Mouse (Mus musculus) forebrain, postnatal 0 days (tissue): ENCODE measurements at regions not wholly inside any gene's neighbourhood (a gene's known extent, or its start where the extent isn't known, plus 50 kb on each side); places are given as distances from the start of the nearest gene placed in this dataset.

ENCODE experiments used
- ATAC-seq: fragments of 200-750 bp; cut with Nextera tagmentation; 2 replicates; pipeline ENCODE4 v1.8.0; 2017; ENCODE audit warnings: mild to moderate bottlenecking, moderate library complexity
- DNase-seq: peaks from one replicate; pipeline ENCODE4 v3.0.0-alpha.2; 2015
- H3K27ac ChIP-seq: fragments of 300-500 bp; sonication (generic); 2 replicates; pipeline ENCODE4 v1.5.1; 2014; ENCODE audit warnings: low read depth, mild to moderate bottlenecking, antibody characterized with exemption, low read length, moderate library complexity, mixed read lengths
- H3K27me3 ChIP-seq: fragments of 300-500 bp; sonication (generic); 2 replicates; pipeline ENCODE4 v1.6.1; 2014; ENCODE audit warnings: mild to moderate bottlenecking, low read length, mixed read lengths; ENCODE audit not compliant: insufficient read depth
- H3K36me3 ChIP-seq: fragments of 300-500 bp; sonication (generic); 2 replicates; pipeline ENCODE4 v1.6.1; 2014; ENCODE audit warnings: mild to moderate bottlenecking, moderate library complexity; ENCODE audit not compliant: insufficient read depth
- H3K4me1 ChIP-seq: fragments of 300-500 bp; sonication (generic); 2 replicates; pipeline ENCODE4 v1.6.1; 2014; ENCODE audit warnings: antibody characterized with exemption; ENCODE audit not compliant: insufficient read depth
- H3K4me2 ChIP-seq: fragments of 300-500 bp; sonication (generic); 2 replicates; pipeline ENCODE4 v1.6.1; 2014; ENCODE audit warnings: low read depth, mild to moderate bottlenecking, moderate library complexity
- H3K4me3 ChIP-seq: fragments of 300-500 bp; sonication (generic); 2 replicates; pipeline ENCODE4 v1.5.1; 2014; ENCODE audit warnings: low read depth, low read length, mixed read lengths
- H3K9ac ChIP-seq: fragments of 300-500 bp; sonication (generic); 2 replicates; pipeline ENCODE4 v1.6.1; 2014; ENCODE audit warnings: mild to moderate bottlenecking
- H3K9me3 ChIP-seq: fragments of 300-500 bp; sonication (generic); 2 replicates; pipeline ENCODE4 v1.6.1; 2016; ENCODE audit warnings: low read length
- CTCF ChIP-seq: sonication (generic); IDR thresholded peaks from 2 replicates; pipeline ENCODE4 v1.5.1; 2016; ENCODE audit warnings: antibody characterized with exemption, control low read depth, low read depth
- WGBS: fragments of 180-500 bp; shearing (Covaris S2); extraction: QIAGEN DNeasy Blood & Tissue Kit; methylation state at CpG from one replicate; pipeline ENCODE4 v1.1.7; 2014; 5-methylcytosine and 5-hydroxymethylcytosine counted together

- DNase-seq (peak; percentile 38), ATAC-seq (peak; percentile 69; the same call in 1 of the 2 replicates)
Observed at GRCm38 (mm10) chr12:93415791-93416190, 1566.8 kb upstream of the Sel1l start.

GRCm38 (mm10) chr12:93385578-93385977, 1536.6 kb upstream of the Sel1l start:
- Histone ChIP-seq H3K27me3 (no peaks in the 10 kb centered on the region), H3K36me3 (no peaks in the 10 kb centered on the region), H3K4me3 (no peak overlapping the region), H3K4me1 (no peaks in the 10 kb centered on the region), H3K27ac (no peak overlapping the region), H3K9me3 (no peaks in the 10 kb centered on the region), H3K4me2 (no peak overlapping the region), H3K9ac (no peak overlapping the region)
- ATAC-seq (no peak), DNase-seq (no peak)
- 50% methylated on average over 2 of the region's 2 CpGs for WGBS
- TF ChIP-seq CTCF: no peak

More at GRCm38 (mm10) chr12:93415791-93416190, 1566.8 kb upstream of the Sel1l start:
- WGBS: 22% methylated on average over 1 of the region's 1 CpGs
- Histone ChIP-seq H3K4me2 (no peak overlapping the region), H3K27ac (no peak overlapping the region), H3K4me3 (no peak overlapping the region), H3K9ac (no peak overlapping the region), H3K27me3 (no peaks in the 10 kb centered on the region), H3K36me3 (no peaks in the 10 kb centered on the region), H3K4me1 (no peaks in the 10 kb centered on the region), H3K9me3 (no peaks in the 10 kb centered on the region)
- TF ChIP-seq CTCF: no peak

GRCm38 (mm10) chr12:93342933-93343332, 1494.0 kb upstream of the Sel1l start:
- ATAC-seq (no peak), DNase-seq (no peak)
- no peaks in the 10 kb centered on the region for H3K4me1 ChIP-seq
- TF ChIP-seq CTCF: no peak
- H3K27ac ChIP-seq: no peak overlapping the region
- WGBS: 82% methylated on average over 4 of the region's 4 CpGs
- H3K36me3 ChIP-seq: no peaks in the 10 kb centered on the region
- H3K9ac ChIP-seq: no peak overlapping the region
- H3K4me3 ChIP-seq: no peak overlapping the region
- H3K27me3 ChIP-seq: no peaks in the 10 kb centered on the region
- H3K4me2 ChIP-seq: no peak overlapping the region
- H3K9me3 ChIP-seq: no peaks in the 10 kb centered on the region

- TF ChIP-seq CTCF: no peak
- ATAC-seq (no peak), DNase-seq (no peak)
- Histone ChIP-seq H3K27me3 (no peaks in the 10 kb centered on the region), H3K27ac (no peak overlapping the region), H3K4me1 (no peaks in the 10 kb centered on the region), H3K4me3 (no peak overlapping the region), H3K36me3 (no peaks in the 10 kb centered on the region), H3K9me3 (no peaks in the 10 kb centered on the region), H3K4me2 (no peak overlapping the region), H3K9ac (no peak overlapping the region)
- 75% methylated on average over 4 of the region's 4 CpGs for WGBS
Observed at GRCm38 (mm10) chr12:93342525-93342924, 1493.6 kb upstream of the Sel1l start.

GRCm38 (mm10) chr12:93335520-93335919, 1486.6 kb upstream of the Sel1l start:
- no peak overlapping the region for H3K4me2 ChIP-seq
- H3K27me3 ChIP-seq: no peaks in the 10 kb centered on the region
- H3K36me3 ChIP-seq: no peaks in the 10 kb centered on the region
- H3K27ac ChIP-seq: no peak overlapping the region
- TF ChIP-seq CTCF: no peak
- WGBS: 79% methylated on average over 1 of the region's 1 CpGs
- DNase-seq (no peak), ATAC-seq (no peak)
- H3K4me1 ChIP-seq: no peaks in the 10 kb centered on the region
- no peaks in the 10 kb centered on the region for H3K9me3 ChIP-seq
- no peak overlapping the region for H3K4me3 ChIP-seq
- no peak overlapping the region for H3K9ac ChIP-seq

GRCm38 (mm10) chr12:93312214-93312613, 1463.3 kb upstream of the Sel1l start:
- DNase-seq: no peak
- no peak for ATAC-seq
- Histone ChIP-seq H3K36me3 (no peaks in the 10 kb centered on the region), H3K27ac (no peak overlapping the region), H3K4me1 (no peaks in the 10 kb centered on the region), H3K9me3 (no peaks in the 10 kb centered on the region), H3K4me3 (no peak overlapping the region), H3K9ac (no peak overlapping the region), H3K4me2 (no peak overlapping the region), H3K27me3 (no peaks in the 10 kb centered on the region)
- no peak for TF ChIP-seq CTCF

- Histone ChIP-seq H3K9me3 (no peaks in the 10 kb centered on the region), H3K4me1 (no peaks in the 10 kb centered on the region), H3K9ac (no peak overlapping the region), H3K36me3 (no peaks in the 10 kb centered on the region), H3K27ac (no peak overlapping the region), H3K27me3 (no peaks in the 10 kb centered on the region), H3K4me3 (no peak overlapping the region), H3K4me2 (no peak overlapping the region)
- DNase-seq: peak; percentile 61
- WGBS: 49% methylated on average over 2 of the region's 2 CpGs
- ATAC-seq: peak; percentile 75
- TF ChIP-seq CTCF: no peak
Observed at GRCm38 (mm10) chr12:93281816-93282215, 1432.9 kb upstream of the Sel1l start.

- Histone ChIP-seq H3K4me1 (no peaks in the 10 kb centered on the region), H3K36me3 (no peaks in the 10 kb centered on the region), H3K9ac (no peak overlapping the region), H3K4me3 (no peak overlapping the region), H3K9me3 (no peaks in the 10 kb centered on the region), H3K27ac (no peak overlapping the region), H3K4me2 (no peak overlapping the region), H3K27me3 (no peaks in the 10 kb centered on the region)
- TF ChIP-seq CTCF: no peak
- ATAC-seq: no peak
- WGBS: 88% methylated on average over 2 of the region's 2 CpGs
- DNase-seq: no peak
Observed at GRCm38 (mm10) chr12:93273652-93274051, 1424.7 kb upstream of the Sel1l start.
